Mouse (Mus musculus): ENCODE measurements at regions not wholly inside any gene's neighbourhood (a gene's known extent, or its start where the extent isn't known, plus 50 kb on each side); places are given as distances from the start of the nearest gene placed in this dataset.

GRCm38 (mm10) chr3:133626442-133626841 lies 81.5 kb upstream of the Tet2 start:
- Histone ChIP-seq H3K27ac (no peak overlapping the region), H3K9me3 (no peaks in the 10 kb centered on the region), H3K27me3 (replicated peaks) (no peaks in the 10 kb centered on the region), H3K4me1 (no peaks in the 10 kb centered on the region), H3K36me3 (no peaks in the 10 kb centered on the region), H3K4me2 (replicated peaks) (no peak overlapping the region), H3K4me3 (no peak overlapping the region), H3K9ac (no peak overlapping the region)
- 78% methylated on average over 1 of the region's 1 CpGs for WGBS
- no peak for ATAC-seq (ENCODE audit: low FRiP score, low read depth)

GRCm38 (mm10) chr3:133627116-133627844 lies 82.3 kb upstream of the Tet2 start:
- Histone ChIP-seq H3K4me1 (no peaks in the 10 kb centered on the region), H3K9me3 (no peaks in the 10 kb centered on the region), H3K4me2 (replicated peaks) (no peak overlapping the region), H3K9ac (no peak overlapping the region), H3K4me3 (no peak overlapping the region), H3K27me3 (replicated peaks) (no peaks in the 10 kb centered on the region), H3K27ac (no peak overlapping the region), H3K36me3 (no peaks in the 10 kb centered on the region)
- 78% methylated on average over 3 of the region's 3 CpGs for WGBS
- no peak for ATAC-seq (ENCODE audit: low FRiP score, low read depth)

DNA sequence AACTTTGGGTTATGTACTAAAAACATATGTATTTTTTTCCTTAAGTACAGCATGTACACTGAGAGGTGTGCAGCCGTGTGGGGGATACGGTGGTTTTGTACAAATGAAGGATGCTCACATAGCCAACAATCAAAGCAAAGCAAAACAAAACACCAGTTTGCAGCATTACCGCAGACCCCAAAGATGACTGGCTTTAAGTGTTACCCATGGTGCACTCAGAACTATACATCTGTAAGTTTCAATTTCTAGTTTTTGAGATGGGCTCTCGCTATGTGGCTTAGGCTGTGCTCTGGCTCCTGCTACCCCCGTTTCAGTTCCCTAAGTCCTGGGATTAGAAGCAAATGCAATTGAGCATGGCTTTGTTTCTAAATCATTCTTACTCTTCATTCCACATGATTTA lies 89.4 kb upstream of the Tet2 start:
- Histone ChIP-seq H3K9me3 (no peaks in the 10 kb centered on the region), H3K9ac (no peak overlapping the region), H3K27me3 (replicated peaks) (no peaks in the 10 kb centered on the region), H3K4me1 (no peaks in the 10 kb centered on the region), H3K27ac (no peak overlapping the region), H3K36me3 (no peaks in the 10 kb centered on the region), H3K4me3 (no peak overlapping the region), H3K4me2 (replicated peaks) (no peak overlapping the region)
- no peak for ATAC-seq (ENCODE audit: low FRiP score, low read depth)
- WGBS: 93% methylated on average over 5 of the region's 5 CpGs

DNA sequence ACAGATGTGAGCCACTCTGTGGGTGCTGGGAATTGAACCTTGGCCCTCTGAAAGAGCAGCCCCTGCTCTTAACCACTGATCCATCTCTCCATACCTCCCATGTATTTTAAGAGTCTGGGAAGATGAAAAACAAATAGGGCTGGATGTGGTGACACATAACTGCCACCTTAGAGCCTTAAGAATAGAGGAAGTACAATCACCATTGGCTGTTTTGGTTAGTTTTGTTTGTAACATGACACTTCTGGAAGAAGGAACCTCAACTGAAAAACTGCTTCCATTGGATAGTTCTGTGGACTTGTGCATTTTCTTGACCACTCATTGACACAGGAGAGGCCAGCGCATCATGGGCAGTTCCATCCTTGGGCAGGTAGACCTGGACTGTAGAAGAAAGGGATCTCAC lies 100.7 kb upstream of the Tet2 start:
- Histone ChIP-seq H3K4me3 (no peak overlapping the region), H3K9ac (no peak overlapping the region), H3K36me3 (no peaks in the 10 kb centered on the region), H3K4me1 (no peaks in the 10 kb centered on the region; the same call in 1 of the 2 replicates), H3K27me3 (replicated peaks) (no peaks in the 10 kb centered on the region), H3K27ac (no peak overlapping the region), H3K9me3 (no peaks in the 10 kb centered on the region), H3K4me2 (replicated peaks) (no peak overlapping the region)
- WGBS: 100% methylated on average over 1 of the region's 1 CpGs
- no peak for ATAC-seq (ENCODE audit: low FRiP score, low read depth)

- H3K27ac ChIP-seq: no peak overlapping the region
- H3K4me2 ChIP-seq (replicated peaks): no peak overlapping the region; the same call in 1 of the 2 replicates
- WGBS: 42% methylated on average over 7 of the region's 7 CpGs
- no peaks in the 10 kb centered on the region; the same call in 1 of the 2 replicates for H3K4me1 ChIP-seq
- H3K9me3 ChIP-seq: no peaks in the 10 kb centered on the region
- H3K27me3 ChIP-seq (replicated peaks): no peaks in the 10 kb centered on the region
- no peak overlapping the region for H3K9ac ChIP-seq
- H3K4me3 ChIP-seq: no peak overlapping the region
- ATAC-seq (ENCODE audit: low FRiP score, low read depth): peak; percentile 71
- no peaks in the 10 kb centered on the region for H3K36me3 ChIP-seq
Observed at GRCm38 (mm10) chr3:133646449-133647059, 101.6 kb upstream of the Tet2 start.

- Histone ChIP-seq H3K4me3 (no peak overlapping the region), H3K36me3 (no peaks in the 10 kb centered on the region), H3K27ac (no peak overlapping the region), H3K27me3 (replicated peaks) (no peaks in the 10 kb centered on the region), H3K9ac (no peak overlapping the region), H3K9me3 (no peaks in the 10 kb centered on the region), H3K4me2 (replicated peaks) (no peak overlapping the region), H3K4me1 (no peaks in the 10 kb centered on the region; the same call in 1 of the 2 replicates)
- no peak for ATAC-seq (ENCODE audit: low FRiP score, low read depth)
Observed at GRCm38 (mm10) chr3:133650025-133650424, 105.1 kb upstream of the Tet2 start.

GRCm38 (mm10) chr3:133651996-133652395 lies 107.1 kb upstream of the Tet2 start:
- WGBS: 80% methylated on average over 4 of the region's 4 CpGs
- no peaks in the 10 kb centered on the region; the same call in 1 of the 2 replicates for H3K4me1 ChIP-seq
- no peak overlapping the region for H3K9ac ChIP-seq
- H3K27ac ChIP-seq: no peak overlapping the region
- no peak overlapping the region for H3K4me3 ChIP-seq
- ATAC-seq (ENCODE audit: low FRiP score, low read depth): no peak
- H3K36me3 ChIP-seq: no peaks in the 10 kb centered on the region
- no peaks in the 10 kb centered on the region for H3K9me3 ChIP-seq
- no peak overlapping the region for H3K4me2 ChIP-seq (replicated peaks)
- no peaks in the 10 kb centered on the region for H3K27me3 ChIP-seq (replicated peaks)

- Histone ChIP-seq H3K4me1 (no peaks in the 10 kb centered on the region), H3K4me3 (no peak overlapping the region), H3K9ac (no peak overlapping the region), H3K9me3 (no peaks in the 10 kb centered on the region), H3K27me3 (replicated peaks) (no peaks in the 10 kb centered on the region), H3K27ac (no peak overlapping the region), H3K4me2 (replicated peaks) (no peak overlapping the region), H3K36me3 (no peaks in the 10 kb centered on the region)
- WGBS: 90% methylated on average over 8 of the region's 8 CpGs
- no peak for ATAC-seq (ENCODE audit: low FRiP score, low read depth)
Observed at GRCm38 (mm10) chr3:133659759-133660158, 114.8 kb upstream of the Tet2 start.

GRCm38 (mm10) chr3:133661303-133661702 lies 116.4 kb upstream of the Tet2 start:
- Histone ChIP-seq H3K4me1 (no peaks in the 10 kb centered on the region), H3K27ac (no peak overlapping the region), H3K4me3 (no peak overlapping the region), H3K36me3 (no peaks in the 10 kb centered on the region), H3K4me2 (replicated peaks) (no peak overlapping the region), H3K27me3 (replicated peaks) (no peaks in the 10 kb centered on the region), H3K9me3 (no peaks in the 10 kb centered on the region), H3K9ac (no peak overlapping the region)
- 74% methylated on average over 3 of the region's 3 CpGs for WGBS
- ATAC-seq (ENCODE audit: low FRiP score, low read depth): no peak

DNA sequence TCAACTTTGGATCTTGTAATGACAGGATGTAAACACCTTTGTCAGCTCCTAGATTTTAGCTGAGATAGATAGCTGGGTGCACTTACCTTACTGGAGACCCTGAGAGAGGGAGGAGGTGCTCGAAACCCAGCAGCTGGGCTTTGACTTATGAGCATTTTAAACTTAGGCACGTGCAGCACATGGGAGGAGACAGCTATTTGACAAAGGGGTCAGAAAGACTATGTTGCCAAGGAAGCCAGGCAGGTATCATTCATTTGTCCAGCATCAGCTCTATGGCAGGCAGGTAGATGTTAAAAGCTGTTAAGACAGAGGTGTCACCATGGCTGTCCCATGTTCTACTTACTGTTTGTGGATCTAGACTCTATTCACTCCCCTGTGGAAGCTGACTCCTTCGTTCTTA lies 120.0 kb upstream of the Tet2 start:
- H3K9me3 ChIP-seq: no peaks in the 10 kb centered on the region
- 76% methylated on average over 3 of the region's 3 CpGs for WGBS
- no peak overlapping the region for H3K9ac ChIP-seq
- H3K36me3 ChIP-seq: no peaks in the 10 kb centered on the region
- H3K27me3 ChIP-seq (replicated peaks): no peaks in the 10 kb centered on the region
- no peak overlapping the region for H3K4me3 ChIP-seq
- H3K27ac ChIP-seq: no peak overlapping the region
- no peaks in the 10 kb centered on the region for H3K4me1 ChIP-seq
- no peak overlapping the region for H3K4me2 ChIP-seq (replicated peaks)
- no peak for ATAC-seq (ENCODE audit: low FRiP score, low read depth)

GRCm38 (mm10) chr3:133665425-133666317 lies 120.7 kb upstream of the Tet2 start:
- WGBS: 90% methylated on average over 6 of the region's 6 CpGs
- no peaks in the 10 kb centered on the region for H3K27me3 ChIP-seq (replicated peaks)

GRCm38 (mm10) chr3:133672742-133673447 lies 128.0 kb upstream of the Tet2 start:
- Histone ChIP-seq H3K27ac (no peak overlapping the region), H3K4me2 (replicated peaks) (no peak overlapping the region), H3K9me3 (no peaks in the 10 kb centered on the region), H3K4me3 (no peak overlapping the region), H3K27me3 (replicated peaks) (no peaks in the 10 kb centered on the region), H3K4me1 (no peaks in the 10 kb centered on the region), H3K36me3 (no peaks in the 10 kb centered on the region), H3K9ac (no peak overlapping the region)
- 87% methylated on average over 10 of the region's 10 CpGs for WGBS
- no peak for ATAC-seq (ENCODE audit: low FRiP score, low read depth)

More at GRCm38 (mm10) chr3:133665425-133666317, 120.7 kb upstream of the Tet2 start:
- ATAC-seq (ENCODE audit: low FRiP score, low read depth): no peak
- Histone ChIP-seq H3K9me3 (no peaks in the 10 kb centered on the region), H3K4me3 (no peak overlapping the region), H3K27ac (no peak overlapping the region), H3K4me1 (no peaks in the 10 kb centered on the region), H3K9ac (no peak overlapping the region), H3K4me2 (replicated peaks) (no peak overlapping the region), H3K36me3 (no peaks in the 10 kb centered on the region)

Measured in neural tube, embryonic 12.5 days (tissue).